Mouse (Mus musculus) hindbrain, embryonic 10.5 days (tissue): ENCODE measurements around the gene Whrn. TPM values are rescaled to one million over a fixed set of nuclear protein-coding genes. Genes with fewer than 3 reads are reported as not detected.
A peak's percentile ranks its signal among the peaks of the same experiment; 100 is the strongest.

Source experiments
- DNase-seq: peaks from one replicate; pipeline ENCODE4 v3.0.0-alpha.2; 2017; ENCODE audit warnings: low spot score
- H3K27ac ChIP-seq: fragments of 300-500 bp; sonication (generic); 2 replicates; pipeline ENCODE4 v1.5.1; 2016; ENCODE audit warnings: mild to moderate bottlenecking, moderate library complexity
- H3K27me3 ChIP-seq: fragments of 300-500 bp; sonication (generic); 2 replicates; pipeline ENCODE4 v1.6.1; 2016; ENCODE audit warnings: mild to moderate bottlenecking; ENCODE audit not compliant: poor library complexity, insufficient read depth, severe bottlenecking
- H3K36me3 ChIP-seq: fragments of 300-500 bp; sonication (generic); 2 replicates; pipeline ENCODE4 v1.6.1; 2016; ENCODE audit warnings: mild to moderate bottlenecking, moderate library complexity
- H3K4me1 ChIP-seq: fragments of 300-500 bp; sonication (generic); replicated peaks from 2 replicates; pipeline ENCODE4 v1.6.1; 2016; ENCODE audit warnings: mild to moderate bottlenecking
- H3K4me3 ChIP-seq: fragments of 300-500 bp; sonication (generic); 2 replicates; pipeline ENCODE4 v1.5.1; 2016; ENCODE audit warnings: mild to moderate bottlenecking, moderate library complexity
- H3K9me3 ChIP-seq: fragments of 300-500 bp; sonication (generic); 2 replicates; pipeline ENCODE4 v1.6.1; 2016; ENCODE audit warnings: mild to moderate bottlenecking, moderate library complexity
- WGBS: fragments of 180-500 bp; shearing (Covaris S2); methylation state at CpG from one replicate; pipeline ENCODE4 v1.1.7; 2016; 5-methylcytosine and 5-hydroxymethylcytosine counted together
- polyA plus RNA-seq: library from polyadenylated mRNA; unstranded; fragments of >200 nt; fragmentation: Nextera tagmentation; extraction: Ambion mirVana; gene quantifications from 2 replicates; pipeline ENCODE4 v1.2.1, GENCODE M21; 2016

Whrn gene
- polyA plus RNA-seq, 1 experiment from 2014 or later = 6.6 TPM

DNA sequence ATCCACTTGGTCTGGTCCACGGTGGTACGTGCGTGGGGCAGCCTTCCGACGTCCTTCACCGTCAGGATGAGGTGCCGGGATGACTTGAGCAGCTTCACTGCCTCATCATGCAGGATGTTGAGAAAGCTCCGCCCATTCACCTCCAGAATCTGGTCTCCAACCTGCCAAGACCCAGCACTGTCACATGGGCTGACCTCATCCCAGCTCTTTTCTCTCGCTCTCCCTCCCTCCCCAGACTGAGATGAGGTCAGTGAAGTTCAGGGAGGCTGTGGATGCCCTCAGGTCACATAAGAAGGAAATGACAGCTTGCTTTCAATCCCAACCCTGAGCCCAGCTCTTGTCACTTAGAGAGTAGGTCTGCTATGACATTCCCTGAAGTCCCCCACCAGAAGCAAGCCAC lies 60.4 kb downstream of the Whrn start:
- H3K27ac ChIP-seq = no peak overlapping the region
- no peaks in the 10 kb centered on the region for H3K27me3 ChIP-seq
- no peak overlapping the region for H3K4me3 ChIP-seq
- peaks cover 11% of the 10 kb centered on the region; the same call in 1 of the 2 replicates for H3K4me1 ChIP-seq
- no peak for DNase-seq
- H3K9me3 ChIP-seq = no peaks in the 10 kb centered on the region
- 82% methylated on average over 9 of the region's 9 CpGs for WGBS
- H3K36me3 ChIP-seq = peaks cover 48% of the 10 kb centered on the region

DNA sequence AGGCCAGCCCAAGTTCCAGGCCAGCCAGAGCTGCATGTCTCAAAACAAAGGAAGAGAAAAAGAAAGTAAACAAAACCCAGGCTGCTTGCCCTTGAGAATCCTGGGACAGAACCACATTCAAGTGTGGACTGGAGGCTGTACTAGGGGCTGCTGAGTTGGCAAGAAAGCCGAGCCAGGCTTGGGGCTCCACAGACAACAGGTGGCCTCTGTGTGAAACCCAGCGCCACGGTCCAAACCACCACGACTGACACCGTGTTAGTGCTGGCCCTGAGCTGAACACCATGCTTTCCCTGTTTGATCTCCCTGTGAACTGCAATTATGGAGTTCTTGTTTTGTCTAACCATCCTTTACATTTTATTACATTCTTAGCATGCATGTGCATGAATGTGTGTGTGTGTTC lies 64.7 kb downstream of the Whrn start:
- Histone ChIP-seq H3K36me3 (peaks cover 50% of the 10 kb centered on the region), H3K9me3 (no peaks in the 10 kb centered on the region), H3K4me3 (no peak overlapping the region), H3K27me3 (no peaks in the 10 kb centered on the region), H3K27ac (no peak overlapping the region), H3K4me1 (peaks cover 20% of the 10 kb centered on the region)
- WGBS = 76% methylated on average over 5 of the region's 5 CpGs
- DNase-seq = no peak

DNA sequence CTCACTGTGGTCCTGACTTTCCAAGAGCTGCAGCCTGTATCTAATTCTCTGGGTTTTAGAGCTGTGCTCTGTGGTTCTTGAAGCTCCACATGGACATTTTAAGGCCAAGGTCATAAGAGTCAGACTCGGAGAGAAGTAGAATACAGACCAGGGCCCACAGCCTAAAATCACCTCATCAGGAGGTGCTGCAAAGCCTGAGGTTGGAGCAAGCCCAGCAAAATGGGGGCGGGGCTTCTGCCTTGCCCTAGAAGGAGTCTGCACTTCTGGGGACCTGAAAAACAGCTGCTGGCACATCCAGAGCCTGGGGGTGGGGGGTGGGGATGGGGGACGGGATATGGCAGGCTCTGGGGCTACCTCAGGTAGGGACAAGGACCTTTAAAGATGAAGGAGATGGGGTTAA lies 65.4 kb downstream of the Whrn start:
- Histone ChIP-seq H3K36me3 (peaks cover 50% of the 10 kb centered on the region), H3K27me3 (no peaks in the 10 kb centered on the region)
- WGBS = 43% methylated on average over 3 of the region's 3 CpGs

DNA sequence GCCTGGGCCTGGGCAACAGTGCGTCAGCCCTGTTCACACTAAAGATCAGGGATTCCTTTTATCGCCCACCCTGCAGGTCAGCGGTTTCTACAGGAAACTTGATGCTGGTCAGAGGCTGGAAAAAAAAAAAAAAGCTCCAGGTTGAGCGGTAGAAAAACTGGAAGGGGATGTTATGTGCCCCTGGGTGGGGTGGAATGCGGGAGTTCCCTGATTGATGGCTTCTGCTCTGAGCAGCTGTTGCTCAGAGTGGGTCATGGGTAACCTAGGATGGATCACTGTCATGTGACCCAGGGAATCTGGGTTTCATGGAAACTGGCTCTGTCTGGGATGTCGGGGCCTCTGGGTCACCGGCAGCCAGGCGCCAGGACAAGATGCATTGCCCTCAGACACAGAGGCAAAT lies 69.5 kb downstream of the Whrn start:
- no peak overlapping the region for H3K4me3 ChIP-seq
- DNase-seq = no peak
- H3K36me3 ChIP-seq = peaks cover 20% of the 10 kb centered on the region; the same call in 1 of the 2 replicates
- WGBS = 68% methylated on average over 8 of the region's 8 CpGs
- H3K27me3 ChIP-seq = no peaks in the 10 kb centered on the region
- H3K4me1 ChIP-seq = peaks cover 38% of the 10 kb centered on the region
- H3K9me3 ChIP-seq = no peaks in the 10 kb centered on the region
- H3K27ac ChIP-seq = no peak overlapping the region; the same call in 1 of the 2 replicates

More for the DNA sequence above, 65.4 kb downstream of the Whrn start:
- Histone ChIP-seq H3K4me3 (no peak overlapping the region), H3K9me3 (no peaks in the 10 kb centered on the region), H3K4me1 (peaks cover 26% of the 10 kb centered on the region), H3K27ac (no peak overlapping the region)
- no peak for DNase-seq

DNA sequence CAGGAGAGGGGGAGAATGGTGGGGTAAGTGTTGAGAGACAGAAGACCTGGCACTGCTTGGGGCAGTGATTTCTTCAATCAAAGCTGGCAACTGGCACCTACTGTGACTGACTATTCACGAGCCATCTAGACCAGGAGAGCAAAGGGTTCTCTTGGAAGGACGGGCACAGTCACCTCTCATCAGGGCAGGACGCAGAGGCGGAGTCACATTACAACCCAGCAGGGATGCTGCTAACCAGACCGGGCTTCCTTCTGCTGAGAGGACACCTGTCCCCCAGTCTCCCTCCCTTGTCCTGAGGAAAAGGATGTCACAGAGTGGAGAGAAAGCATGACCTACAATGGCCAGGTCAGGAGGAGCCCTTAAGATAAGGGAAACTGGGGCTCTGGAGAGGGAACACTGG lies 72.0 kb downstream of the Whrn start:
- no peak overlapping the region for H3K27ac ChIP-seq
- H3K36me3 ChIP-seq = peaks cover 23% of the 10 kb centered on the region; the same call in 1 of the 2 replicates
- 23% methylated on average over 5 of the region's 5 CpGs for WGBS
- H3K27me3 ChIP-seq = no peaks in the 10 kb centered on the region
- no peaks in the 10 kb centered on the region for H3K9me3 ChIP-seq
- peaks cover 28% of the 10 kb centered on the region for H3K4me1 ChIP-seq
- DNase-seq = no peak
- no peak overlapping the region for H3K4me3 ChIP-seq

DNA sequence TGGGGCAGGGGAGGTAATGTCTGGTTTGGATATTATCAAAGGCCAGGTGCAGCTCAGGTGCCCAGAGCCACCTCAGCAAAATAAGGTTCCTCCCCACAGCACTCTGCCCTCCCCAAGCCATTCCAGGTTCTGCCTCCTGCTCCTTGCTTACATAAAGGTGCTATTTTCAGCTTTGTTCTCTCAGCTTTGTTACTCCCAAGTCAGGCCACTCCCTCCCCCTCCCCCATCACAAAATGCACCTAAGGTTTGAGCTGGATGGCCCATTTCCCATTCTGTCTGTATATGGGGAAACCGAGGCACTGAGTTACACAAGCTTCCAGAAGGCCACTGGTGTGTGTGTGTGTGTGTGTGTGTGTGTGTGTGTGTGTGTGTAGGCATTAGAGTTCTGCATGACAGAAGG lies 72.6 kb downstream of the Whrn start:
- no peaks in the 10 kb centered on the region for H3K27me3 ChIP-seq
- peaks cover 22% of the 10 kb centered on the region; the same call in 1 of the 2 replicates for H3K36me3 ChIP-seq
- 63% methylated on average over 1 of the region's 1 CpGs for WGBS
- peaks cover 33% of the 10 kb centered on the region for H3K4me1 ChIP-seq
- H3K9me3 ChIP-seq = no peaks in the 10 kb centered on the region
- no peak overlapping the region for H3K4me3 ChIP-seq
- DNase-seq = no peak
- no peak overlapping the region for H3K27ac ChIP-seq

DNA sequence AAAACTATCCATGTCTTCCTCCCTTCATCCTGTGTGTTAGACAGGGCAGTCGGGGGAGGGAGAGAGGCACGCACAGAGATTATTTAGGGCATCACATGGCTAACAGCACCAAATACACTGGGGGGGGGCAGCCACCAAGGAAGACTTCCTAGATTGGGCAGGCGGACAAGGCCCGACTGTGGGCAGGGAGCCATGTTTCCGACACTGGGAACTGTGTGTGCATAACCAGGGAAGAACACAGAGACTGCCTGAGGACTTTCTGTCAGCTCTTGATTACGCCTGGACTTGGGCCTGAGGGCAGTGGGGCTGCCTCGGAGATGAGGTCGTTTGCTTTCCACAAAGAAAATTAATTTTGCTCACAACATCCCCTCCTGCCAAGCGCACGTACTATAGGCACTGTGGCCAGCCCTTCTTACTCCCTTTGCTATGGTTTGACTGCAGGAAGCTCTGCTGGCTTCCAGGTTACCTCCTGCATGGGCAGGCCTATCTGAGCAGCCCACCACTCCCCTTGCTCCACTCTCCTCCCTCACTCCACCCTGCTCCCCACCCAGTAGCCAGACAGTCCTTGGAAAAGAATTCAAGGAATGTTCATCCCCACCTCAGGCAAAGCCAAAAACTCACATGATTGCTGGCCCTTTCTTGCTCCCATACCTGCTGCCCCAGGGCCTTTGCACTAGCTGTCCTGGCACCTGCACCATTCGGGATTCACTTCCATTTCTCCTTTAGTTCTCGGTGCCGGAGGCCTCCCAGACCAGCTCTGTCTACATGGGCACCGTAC lies 75.5 kb downstream of the Whrn start:
- no peak overlapping the region for H3K4me3 ChIP-seq
- peak overlapping the region; percentile 23; the same call in 1 of the 2 replicates for H3K27ac ChIP-seq
- peaks cover 24% of the 10 kb centered on the region for H3K36me3 ChIP-seq
- H3K9me3 ChIP-seq = no peaks in the 10 kb centered on the region
- no peak for DNase-seq
- 82% methylated on average over 14 of the region's 14 CpGs for WGBS
- peaks cover 37% of the 10 kb centered on the region for H3K4me1 ChIP-seq
- H3K27me3 ChIP-seq = no peaks in the 10 kb centered on the region

DNA sequence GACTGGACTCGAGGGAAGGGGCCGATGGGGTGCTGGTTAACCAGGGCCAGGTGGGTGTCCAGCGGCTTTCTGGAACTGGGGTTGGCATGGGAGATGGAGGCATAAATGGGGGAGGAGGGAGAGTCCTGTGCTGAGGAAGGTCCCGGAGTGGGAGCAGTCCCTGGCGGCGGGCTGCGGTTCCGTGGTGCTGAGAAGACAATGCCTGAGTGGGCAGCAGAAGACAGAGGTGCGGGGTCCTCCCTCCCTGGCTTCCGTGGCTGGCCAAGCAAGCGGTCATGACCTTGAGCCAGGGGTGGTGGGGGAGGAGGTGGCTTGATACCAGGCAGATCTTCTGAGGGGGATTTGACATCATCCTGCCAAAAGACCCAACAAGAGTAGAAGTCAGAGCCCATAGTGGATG lies 77.5 kb downstream of the Whrn start:
- Histone ChIP-seq H3K9me3 (no peaks in the 10 kb centered on the region), H3K27ac (peak overlapping the region; percentile 57), H3K36me3 (peaks cover 30% of the 10 kb centered on the region), H3K4me1 (peaks cover 27% of the 10 kb centered on the region), H3K27me3 (no peaks in the 10 kb centered on the region), H3K4me3 (no peak overlapping the region)
- no peak for DNase-seq
- WGBS = 68% methylated on average over 11 of the region's 11 CpGs

DNA sequence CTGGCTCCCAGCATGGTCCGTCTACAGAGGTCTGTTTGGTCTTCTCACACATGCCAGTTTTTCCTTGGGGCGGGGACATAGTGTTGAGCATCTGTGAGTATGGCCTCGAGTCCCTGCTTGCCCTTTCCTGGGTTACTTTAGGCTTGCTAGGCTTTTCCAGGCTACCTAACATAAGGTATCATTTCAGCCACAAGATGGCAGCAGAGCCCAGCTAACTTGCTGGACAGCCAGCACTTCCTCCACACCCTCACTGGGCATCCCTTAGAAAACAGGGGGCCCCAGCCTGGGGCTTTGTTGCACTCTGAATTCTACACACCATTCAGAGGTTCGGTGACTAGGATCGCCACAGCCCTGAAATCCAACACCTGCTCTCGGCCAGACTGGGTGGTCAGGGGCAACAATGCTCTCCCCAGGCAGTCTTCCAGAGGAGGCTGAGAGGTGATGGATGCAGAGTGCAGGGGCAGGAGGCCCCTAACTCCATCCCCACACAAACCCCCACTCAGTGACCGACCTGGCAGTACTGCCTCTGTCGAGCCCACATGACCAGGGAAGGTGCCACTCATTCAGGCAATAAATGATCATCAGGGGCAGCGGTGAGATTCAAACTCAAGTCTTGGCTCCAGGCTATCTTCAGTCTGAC lies 78.4 kb downstream of the Whrn start:
- WGBS = 22% methylated on average over 9 of the region's 9 CpGs
- Histone ChIP-seq H3K27me3 (no peaks in the 10 kb centered on the region), H3K9me3 (no peaks in the 10 kb centered on the region), H3K36me3 (peaks cover 30% of the 10 kb centered on the region), H3K27ac (peak overlapping the region; percentile 57), H3K4me1 (peaks cover 25% of the 10 kb centered on the region), H3K4me3 (no peak overlapping the region)
- DNase-seq = peak; percentile 83

DNA sequence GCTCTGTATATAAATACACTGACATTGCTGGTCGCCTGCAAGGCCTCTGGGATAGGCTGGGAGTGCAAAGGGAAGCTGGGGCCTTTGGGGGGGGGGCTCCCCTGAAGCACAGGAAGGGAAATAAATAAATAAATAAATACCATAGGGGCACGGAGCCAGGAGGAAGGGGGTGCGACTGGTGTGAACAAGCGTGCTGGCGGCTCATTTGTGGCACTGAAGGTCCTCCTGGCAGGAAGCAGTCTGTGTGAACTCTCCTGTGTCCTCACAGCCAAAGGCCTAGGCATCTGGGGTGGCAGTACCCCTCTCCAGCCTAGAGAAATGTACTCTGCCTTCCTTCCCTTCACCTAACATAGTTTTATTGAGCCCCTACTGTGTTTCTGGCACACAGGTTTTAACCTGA lies 80.8 kb downstream of the Whrn start:
- H3K36me3 ChIP-seq = peaks cover 22% of the 10 kb centered on the region
- H3K27ac ChIP-seq = no peak overlapping the region
- WGBS = 77% methylated on average over 5 of the region's 5 CpGs
- no peaks in the 10 kb centered on the region for H3K9me3 ChIP-seq
- H3K27me3 ChIP-seq = no peaks in the 10 kb centered on the region
- H3K4me1 ChIP-seq = peaks cover 31% of the 10 kb centered on the region
- no peak for DNase-seq
- H3K4me3 ChIP-seq = no peak overlapping the region

DNA sequence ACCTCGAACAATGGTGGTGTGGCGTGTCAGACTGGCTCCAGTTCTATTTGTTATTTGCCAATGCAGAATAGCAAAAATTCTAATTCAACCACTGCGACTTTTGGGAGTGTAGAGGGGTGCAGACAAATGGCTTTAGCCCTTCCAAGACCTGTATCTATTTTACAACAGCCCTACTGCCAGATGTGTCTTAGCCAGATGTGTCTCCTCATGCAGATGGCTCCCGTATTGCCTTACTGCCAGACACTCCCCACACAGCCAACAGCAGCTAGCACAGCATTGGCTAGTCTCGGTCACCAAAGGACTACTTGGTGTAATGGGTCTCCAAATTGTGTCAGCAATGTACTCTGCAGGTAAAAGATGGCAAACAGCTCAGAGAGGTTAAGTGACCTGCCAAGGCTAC lies 84.6 kb downstream of the Whrn start:
- H3K36me3 ChIP-seq = peaks cover 15% of the 10 kb centered on the region
- no peaks in the 10 kb centered on the region for H3K9me3 ChIP-seq
- 69% methylated on average over 5 of the region's 5 CpGs for WGBS
- H3K4me1 ChIP-seq = peaks cover 34% of the 10 kb centered on the region
- H3K4me3 ChIP-seq = no peak overlapping the region
- H3K27me3 ChIP-seq = no peaks in the 10 kb centered on the region
- no peak for DNase-seq
- no peak overlapping the region for H3K27ac ChIP-seq

DNA sequence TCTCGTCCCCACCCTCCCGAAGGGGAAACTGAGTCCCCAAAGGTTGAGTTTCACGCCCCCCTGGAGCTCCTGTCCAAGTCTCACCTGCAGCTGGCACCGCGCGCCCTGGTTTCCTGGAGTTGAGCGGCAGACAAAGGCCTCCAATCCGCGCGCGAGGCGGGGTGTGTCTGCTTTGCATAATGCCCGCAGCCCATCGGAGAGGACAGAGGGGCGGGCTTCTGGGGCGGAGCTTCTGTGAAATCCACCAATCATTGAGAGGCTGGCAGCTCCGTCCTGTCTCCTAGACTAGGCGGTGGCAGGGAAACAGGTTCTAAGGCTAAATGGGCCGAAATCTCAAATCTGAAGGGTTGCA lies 85.2 kb downstream of the Whrn start:
- peak; percentile 94 for DNase-seq
- peak overlapping the region; percentile 88 for H3K27ac ChIP-seq
- WGBS = under 1% methylated on average over 19 of the region's 19 CpGs
- peaks cover 8% of the 10 kb centered on the region for H3K36me3 ChIP-seq
- peaks cover 40% of the 10 kb centered on the region for H3K4me1 ChIP-seq
- peak overlapping the region; percentile 67 for H3K4me3 ChIP-seq
- H3K9me3 ChIP-seq = no peaks in the 10 kb centered on the region
- no peaks in the 10 kb centered on the region for H3K27me3 ChIP-seq

DNA sequence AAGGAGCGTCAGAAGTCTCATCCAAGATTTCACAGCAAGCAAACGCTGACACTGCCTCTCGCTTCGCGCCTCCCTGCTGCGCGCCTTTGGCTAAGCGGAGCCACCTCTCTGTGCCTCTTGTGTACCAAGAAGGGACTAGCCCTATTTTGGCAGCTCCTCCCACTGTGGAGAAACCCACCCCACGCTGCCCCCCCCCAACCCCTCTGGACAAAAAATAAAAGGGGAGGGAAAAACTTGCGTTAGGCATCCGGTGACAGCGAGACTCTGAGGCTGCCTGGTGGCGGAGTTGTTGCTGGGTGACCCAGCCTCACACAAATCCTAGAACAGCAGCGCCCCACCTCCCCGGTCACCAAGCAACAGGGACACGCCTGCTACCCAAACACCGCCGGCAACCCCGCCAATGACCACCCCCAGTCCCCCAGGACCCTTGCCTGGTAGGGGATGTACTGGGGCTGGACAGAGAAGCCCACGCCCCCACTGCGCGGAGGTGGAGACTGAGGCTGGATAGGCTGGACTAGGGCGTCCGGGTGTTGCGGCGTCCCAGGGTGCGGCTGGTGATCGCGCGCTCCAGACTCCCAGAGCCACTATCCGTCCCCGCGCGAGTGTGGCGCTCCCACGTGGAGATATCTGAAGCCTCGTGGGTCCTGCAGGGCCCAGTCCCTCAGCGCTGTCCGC lies 85.7 kb downstream of the Whrn start:
- no peaks in the 10 kb centered on the region for H3K27me3 ChIP-seq
- H3K4me3 ChIP-seq = peak overlapping the region; percentile 67
- H3K4me1 ChIP-seq = peaks cover 45% of the 10 kb centered on the region
- H3K27ac ChIP-seq = peak overlapping the region; percentile 88
- peaks cover 3% of the 10 kb centered on the region for H3K36me3 ChIP-seq
- WGBS = under 1% methylated on average over 39 of the region's 39 CpGs
- peak; percentile 84 for DNase-seq
- no peaks in the 10 kb centered on the region for H3K9me3 ChIP-seq
